Mouse (Mus musculus) heart, adult 2 months (tissue): ENCODE measurements around the gene Hadha.

ENCODE experiments used
- CTCF ChIP-seq: fragments of 200-600 bp; IDR thresholded peaks from 2 replicates; pipeline ENCODE4 v1.8.1; 2022; ENCODE audit warnings: antibody characterized with exemption, mild to moderate bottlenecking, moderate library complexity
- POLR2A ChIP-seq: fragments of 200-500 bp; IDR thresholded peaks from 2 replicates; pipeline ENCODE4 v1.6.1; 2011; ENCODE audit warnings: mild to moderate bottlenecking, low read depth, low read length, control low read depth; ENCODE audit not compliant: insufficient read depth

- no peak for TF ChIP-seq POLR2A
- no peak for TF ChIP-seq CTCF
These were observed 83.3 kb downstream of the Hadha start for GRCm38 (mm10) chr5:30071677-30072076.
